In the genomic region with DNA sequence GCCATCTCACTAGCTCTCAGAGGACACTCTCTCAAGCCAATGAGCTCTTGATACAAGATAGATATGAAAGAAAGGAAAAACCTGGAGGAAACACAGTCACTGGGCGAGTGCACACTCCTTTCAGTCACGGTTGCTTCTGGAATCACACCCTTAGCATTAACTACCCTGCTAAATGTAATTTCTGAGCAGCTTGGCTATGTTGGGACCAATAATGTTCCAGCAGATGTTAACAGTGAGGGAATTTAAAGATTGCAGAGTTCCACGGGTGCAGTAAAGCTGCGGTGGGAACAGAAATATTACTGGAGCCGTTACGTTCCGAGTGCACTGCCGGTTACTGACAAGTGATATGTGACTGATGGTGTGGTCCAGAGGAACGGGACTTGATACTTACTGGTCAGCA, we compare ENCODE assay signal across 18 mouse cellular contexts.
"Had no signal": no experiment of that assay in that cellular context is flagged by ENCODE, and none has a peak within 500 bp of the region (broad histone marks: within the 10 kb centered on the region; RNA-seq: fewer than 3 reads in every experiment).

No protein-coding gene starts in this region.

- H3K36me3 ChIP-seq: midbrain, embryonic 10.5 days; midbrain, embryonic 12.5 days; neural tube, embryonic 12.5 days; stomach, embryonic 15.5 days had no signal

- H3K4me3 ChIP-seq: midbrain, embryonic 10.5 days; midbrain, embryonic 12.5 days; myocyte; neural tube, embryonic 12.5 days; stomach, embryonic 15.5 days had no signal

- H3K27me3 ChIP-seq: midbrain, embryonic 12.5 days; neural tube, embryonic 12.5 days; stomach, embryonic 15.5 days had no signal

- H3K4me2 ChIP-seq: lung, embryonic 14.5 days; midbrain, embryonic 12.5 days; neural tube, embryonic 12.5 days; stomach, embryonic 15.5 days had no signal

- H3K9me3 ChIP-seq: midbrain, embryonic 10.5 days; midbrain, embryonic 12.5 days; neural tube, embryonic 12.5 days; stomach, embryonic 15.5 days had no signal

- H3K4me1 ChIP-seq: midbrain, embryonic 10.5 days; midbrain, embryonic 12.5 days; neural tube, embryonic 12.5 days; stomach, embryonic 15.5 days had no signal

- H3K27ac ChIP-seq: midbrain, embryonic 10.5 days; midbrain, embryonic 12.5 days; neural tube, embryonic 12.5 days; stomach, embryonic 15.5 days; stomach, postnatal 0 days had no signal

- H3K9ac ChIP-seq: lung, embryonic 14.5 days; midbrain, embryonic 12.5 days; neural tube, embryonic 12.5 days; stomach, embryonic 15.5 days had no signal

- DNase-seq: lung, adult 18-20 months; lung, embryonic 14.5 days; lung, postnatal 10 days; lung, postnatal 4 days; midbrain, embryonic 14.5 days; retina, postnatal 1 day; right cerebral cortex, adult 18-20 months; right cerebral cortex, postnatal 14 days; thymus, adult 2 months; thymus, postnatal 25 days; thymus, postnatal 4 days had no signal

- ATAC-seq: midbrain, embryonic 16.5 days had no signal
